10 mouse cellular contexts compared by ENCODE assay signal in the genomic region with DNA sequence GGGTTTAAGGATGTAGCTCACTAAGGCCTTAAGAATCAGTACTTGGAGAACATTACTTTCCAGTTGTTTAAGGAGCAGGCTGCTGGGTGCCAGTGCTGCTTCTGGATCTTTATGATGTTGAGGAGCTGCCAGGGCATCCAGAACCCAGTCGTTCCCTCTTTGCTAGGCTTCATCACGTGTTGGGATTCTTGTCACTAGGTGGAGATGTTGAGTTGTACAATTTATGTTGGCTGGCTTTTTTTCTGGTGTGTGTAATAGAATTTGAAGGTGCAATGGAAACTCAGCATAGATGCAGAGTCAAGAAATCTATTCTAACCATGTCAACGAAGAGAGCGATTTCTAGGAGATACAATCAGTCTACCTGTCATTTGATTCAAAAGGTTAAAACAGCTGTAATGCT.
DNase-seq lines count a peak whose midpoint lies in the region; ATAC-seq and TF ChIP-seq lines count a peak whose summit lies in the region.
"Had no signal": no experiment of that assay in that cellular context is flagged by ENCODE, and none has a peak within 500 bp of the region (broad histone marks: within the 10 kb centered on the region; RNA-seq: fewer than 3 reads in every experiment).

No protein-coding gene starts in this region.

- WGBS in intestine, postnatal 0 days = 48% methylated on average over 4 of the region's 4 CpGs
- WGBS in intestine, embryonic 15.5 days = 50% methylated on average over 4 of the region's 4 CpGs
- 42% methylated on average over 4 of the region's 4 CpGs for WGBS in lung, postnatal 0 days

- no peak for TF ChIP-seq EP300 in lung, postnatal 0 days (IDR thresholded peaks at IDR 0.05)

- H3K36me3 ChIP-seq in intestine, postnatal 0 days (ENCODE audit: control insufficient read depth, insufficient read depth) = no peaks in the 10 kb centered on the region
- H3K36me3 ChIP-seq in intestine, embryonic 15.5 days = no peaks in the 10 kb centered on the region
- H3K36me3 ChIP-seq in lung, postnatal 0 days (ENCODE audit: insufficient read depth, low read length) = no peaks in the 10 kb centered on the region

- H3K4me2 ChIP-seq in intestine, postnatal 0 days (replicated peaks; ENCODE audit: low read depth) = no peak overlapping the region
- no peak overlapping the region for H3K4me2 ChIP-seq in intestine, embryonic 15.5 days (replicated peaks)
- no peak overlapping the region for H3K4me2 ChIP-seq in lung, postnatal 0 days (replicated peaks; ENCODE audit: low read depth, low read length)

- H3K4me1 ChIP-seq in intestine, postnatal 0 days (replicated peaks; ENCODE audit: control insufficient read depth, insufficient read depth, low read length) = no peaks in the 10 kb centered on the region
- no peaks in the 10 kb centered on the region for H3K4me1 ChIP-seq in intestine, embryonic 15.5 days (replicated peaks)
- H3K4me1 ChIP-seq in lung, postnatal 0 days (ENCODE audit: insufficient read depth, low read depth, low read length) = no peaks in the 10 kb centered on the region

- in situ Hi-C loops in Patski (cut with MboI; ENCODE audit: low pct_unique_long_range_greater_than_20kb) = no loop called here

- no peaks in the 10 kb centered on the region for H3K9me3 ChIP-seq in intestine, postnatal 0 days (ENCODE audit: control insufficient read depth)
- H3K9me3 ChIP-seq in intestine, embryonic 15.5 days = no peaks in the 10 kb centered on the region
- H3K9me3 ChIP-seq in lung, postnatal 0 days (ENCODE audit: low read length) = no peaks in the 10 kb centered on the region

- H3K27ac ChIP-seq in intestine, postnatal 0 days (ENCODE audit: low read depth, low read length) = no peak overlapping the region
- no peak overlapping the region for H3K27ac ChIP-seq in intestine, embryonic 15.5 days
- no peak overlapping the region for H3K27ac ChIP-seq in lung, postnatal 0 days (ENCODE audit: low read length)

- POLR2A ChIA-PET in Patski (lab: Charles Lee) = no interaction called here

- CTCF ChIA-PET in Patski (lab: Charles Lee) = interaction anchor here (1.1 to 1.7 kb wide), 3 partner anchors 10 to 1512 kb away, joined by 3 to 5 read pairs (median 3); no protein-coding TSS in a partner anchor

- ATAC-seq in intestine, postnatal 0 days = no peak
- ATAC-seq in intestine, embryonic 15.5 days = no peak
- ATAC-seq in Patski = no peak
- no peak for ATAC-seq in lung, postnatal 0 days
- no peak for ATAC-seq in erythroblast, adult 5-6 weeks (replicated peaks; ENCODE audit: low FRiP score, poor library complexity, severe bottlenecking)
- ATAC-seq: hindbrain, embryonic 16.5 days had no signal

- H3K9ac ChIP-seq in intestine, postnatal 0 days (ENCODE audit: low read depth, low read length) = no peak overlapping the region
- H3K9ac ChIP-seq in intestine, embryonic 15.5 days = no peak overlapping the region
- no peak overlapping the region for H3K9ac ChIP-seq in lung, postnatal 0 days (replicated peaks; ENCODE audit: low read depth)

- no peaks in the 10 kb centered on the region for H3K27me3 ChIP-seq in intestine, postnatal 0 days (replicated peaks; ENCODE audit: control insufficient read depth, insufficient read depth, low read length)
- no peaks in the 10 kb centered on the region for H3K27me3 ChIP-seq in intestine, embryonic 15.5 days (replicated peaks)
- H3K27me3 ChIP-seq in Patski = no peaks in the 10 kb centered on the region
- H3K27me3 ChIP-seq in lung, postnatal 0 days (replicated peaks; ENCODE audit: insufficient read depth, low read length) = no peaks in the 10 kb centered on the region

- peak; percentile 22 for DNase-seq in adrenal gland, adult 2 months
- no peak for DNase-seq in adrenal gland, postnatal 4 days (ENCODE audit: low spot score in 2 of 2)
- no peak for DNase-seq in Patski (ENCODE audit: low read depth, low spot score)
- peak; percentile 35 for DNase-seq in lung, postnatal 0 days (ENCODE audit: low spot score)
- no peak for DNase-seq in ovary, postnatal 36 days (ENCODE audit: low spot score)
- DNase-seq: gastrocnemius, postnatal 25 days had no signal

- TF ChIP-seq CTCF in intestine, postnatal 0 days (IDR thresholded peaks at IDR 0.05; ENCODE audit: low read depth) = peak; percentile 74
- TF ChIP-seq CTCF in Patski (IDR thresholded peaks at IDR 0.05) = peak; percentile 66
- TF ChIP-seq CTCF in lung, postnatal 0 days (IDR thresholded peaks at IDR 0.05) = peak; percentile 62

- no peak overlapping the region for H3K4me3 ChIP-seq in intestine, postnatal 0 days (ENCODE audit: low read depth, low read length)
- no peak overlapping the region for H3K4me3 ChIP-seq in intestine, embryonic 15.5 days (replicated peaks)
- H3K4me3 ChIP-seq in lung, postnatal 0 days (ENCODE audit: low read depth, low read length) = no peak overlapping the region

Comparison
In these comparisons a context has a peak if more than half of its experiments do, and no peak if none do; other contexts are left out.
1. DNase-seq: peak in adrenal gland, adult 2 months (single experiment) and lung, postnatal 0 days (single experiment); none in adrenal gland, postnatal 4 days (0 of 2), Patski (single experiment) and ovary, postnatal 36 days (single experiment).
2. Peak in every context shown above with its lines, with median percentiles within 50 percentile points of each other: CTCF ChIP-seq.